Mouse (Mus musculus): ENCODE results near the gene Fnbp1l. TPM values are rescaled to one million over a fixed set of nuclear protein-coding genes. Genes with fewer than 3 reads are reported as not detected.

Fnbp1l gene
- polyA plus RNA-seq, 1 experiment from 2014 or later: 68.5 TPM

DNA sequence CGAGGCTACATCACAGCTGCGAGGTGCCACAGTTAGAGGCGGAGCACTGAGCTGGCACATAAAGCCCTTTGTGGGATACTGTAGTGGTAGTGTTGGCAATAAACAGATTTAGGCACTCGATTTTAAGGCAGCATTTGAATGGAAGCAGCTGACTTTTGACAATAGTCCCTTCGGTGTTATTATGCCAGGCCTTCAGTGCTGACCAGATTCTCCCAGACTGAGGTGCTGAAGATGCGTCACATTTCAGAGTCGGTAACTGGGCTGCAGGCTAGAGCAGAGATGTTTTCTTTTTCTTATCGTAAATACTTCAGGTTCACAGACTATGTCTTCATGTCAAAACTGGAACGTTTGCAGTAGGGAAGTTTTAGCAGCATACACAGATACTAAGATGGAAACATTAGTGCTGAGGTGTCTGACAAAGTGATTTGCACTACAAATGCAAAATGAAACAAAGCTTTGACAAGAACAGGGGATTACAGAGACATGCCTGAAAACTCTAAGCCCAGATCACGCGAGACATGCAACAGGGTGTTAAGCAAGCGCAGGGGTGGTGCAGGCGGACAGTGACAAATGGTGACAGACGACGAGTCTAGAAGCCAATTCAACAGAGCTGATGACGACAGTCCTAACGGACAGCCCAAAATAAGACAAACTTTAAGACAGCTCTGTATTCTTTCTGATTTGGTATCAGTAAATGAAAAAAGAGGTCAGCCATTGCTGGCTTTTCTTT is 79.4 kb downstream of the Fnbp1l start:
- no peaks in the 10 kb centered on the region for H3K9me3 ChIP-seq (replicated peaks)
- DNase-seq (ENCODE audit: low spot score): no peak
- H3K27ac ChIP-seq: no peak overlapping the region
- no peaks in the 10 kb centered on the region for H3K27me3 ChIP-seq (ENCODE audit: low read depth, poor library complexity, severe bottlenecking)
- H3K36me3 ChIP-seq: peaks cover 94% of the 10 kb centered on the region
- 84% methylated on average over 17 of the region's 17 CpGs for WGBS
- no peaks in the 10 kb centered on the region for H3K4me1 ChIP-seq
- no peak overlapping the region for H3K4me3 ChIP-seq

DNA sequence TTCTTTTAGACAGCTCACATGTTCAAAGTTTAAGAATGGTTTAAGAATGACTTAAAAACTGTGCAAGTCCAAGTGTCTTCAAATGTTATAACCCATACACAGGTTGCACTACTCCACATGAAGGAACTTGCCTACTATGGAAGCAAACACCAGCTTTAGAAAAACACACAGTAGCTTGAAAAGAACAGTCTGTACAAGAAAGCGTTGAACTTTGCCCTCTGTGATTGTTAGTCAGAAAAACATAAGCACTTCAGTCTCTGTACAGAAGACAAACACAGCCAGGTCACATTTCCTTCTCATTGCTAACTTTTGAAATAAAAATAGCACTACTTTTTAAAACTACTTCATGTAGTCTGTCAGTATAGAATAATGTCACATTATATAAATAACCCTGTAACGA is 80.7 kb downstream of the Fnbp1l start:
- H3K4me3 ChIP-seq: no peak overlapping the region
- 95% methylated on average over 2 of the region's 2 CpGs for WGBS
- H3K9me3 ChIP-seq (replicated peaks): no peaks in the 10 kb centered on the region
- no peak for DNase-seq (ENCODE audit: low spot score)
- no peaks in the 10 kb centered on the region for H3K4me1 ChIP-seq
- H3K27ac ChIP-seq: no peak overlapping the region
- H3K27me3 ChIP-seq (ENCODE audit: low read depth, poor library complexity, severe bottlenecking): no peaks in the 10 kb centered on the region
- peaks cover 81% of the 10 kb centered on the region for H3K36me3 ChIP-seq

DNA sequence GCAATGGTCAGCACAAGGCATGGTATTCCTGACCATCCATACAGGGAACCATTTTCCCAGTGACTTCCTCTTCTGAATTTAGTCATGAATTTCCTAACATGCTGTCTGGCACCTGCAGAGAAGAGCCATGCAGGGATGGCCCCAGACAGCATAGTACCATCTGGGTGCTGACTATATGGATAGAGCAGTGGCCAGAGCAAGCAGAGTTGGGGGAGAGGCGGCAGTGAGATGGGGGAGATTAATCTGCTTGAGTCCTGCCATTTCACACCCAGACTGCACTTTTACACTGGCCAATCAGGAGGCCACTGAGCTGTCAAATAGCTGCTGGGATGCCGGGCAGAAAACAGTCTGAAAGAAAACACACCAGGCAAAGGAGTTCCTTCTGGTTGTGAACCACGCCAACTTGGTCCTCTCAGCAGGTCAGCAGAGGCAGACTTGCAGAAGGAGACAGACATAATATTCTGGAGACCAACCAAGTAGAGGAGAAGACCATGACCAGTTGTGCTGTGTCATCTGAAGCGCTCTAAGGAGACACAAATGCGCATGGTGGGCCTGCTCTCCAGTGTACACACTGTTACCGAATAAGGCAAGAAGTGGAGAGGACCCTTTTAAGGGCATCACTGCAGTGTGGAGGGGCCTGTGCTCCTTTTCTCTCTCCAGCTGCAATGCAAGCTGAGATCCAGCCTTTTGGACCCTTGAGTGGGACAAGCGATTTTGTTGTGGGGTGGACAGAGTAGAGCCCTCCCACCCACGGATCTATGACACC is 83.4 kb downstream of the Fnbp1l start:
- Histone ChIP-seq H3K27me3 (ENCODE audit: low read depth, poor library complexity, severe bottlenecking) (no peaks in the 10 kb centered on the region), H3K27ac (no peak overlapping the region), H3K9me3 (replicated peaks) (no peaks in the 10 kb centered on the region), H3K36me3 (peaks cover 53% of the 10 kb centered on the region), H3K4me1 (no peaks in the 10 kb centered on the region), H3K4me3 (no peak overlapping the region)
- DNase-seq (ENCODE audit: low spot score): no peak
- 90% methylated on average over 8 of the region's 8 CpGs for whole genome bisulfite sequencing

DNA sequence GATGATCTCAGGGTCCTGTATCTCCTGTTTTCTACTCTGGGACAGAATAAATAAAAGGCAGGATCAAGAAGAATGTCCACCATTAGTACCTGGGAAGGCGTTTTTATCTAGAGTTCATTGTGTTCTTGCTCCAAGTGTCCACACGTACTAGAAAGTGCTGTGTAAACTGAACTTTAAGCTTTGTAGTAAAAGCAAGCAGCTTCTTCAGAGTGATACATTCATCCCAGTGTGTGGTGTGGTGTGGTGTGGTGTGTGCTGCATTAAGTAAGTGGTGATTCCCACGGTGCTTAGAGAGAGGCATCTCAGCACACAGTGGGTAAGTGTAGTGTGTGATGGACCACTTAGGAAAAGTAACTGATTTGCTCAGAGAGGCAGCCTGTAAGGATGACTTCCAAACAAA is 91.0 kb downstream of the Fnbp1l start:
- 90% methylated on average over 3 of the region's 3 CpGs for WGBS
- no peak overlapping the region for H3K4me3 ChIP-seq
- no peak overlapping the region for H3K27ac ChIP-seq
- H3K27me3 ChIP-seq (ENCODE audit: low read depth, poor library complexity, severe bottlenecking): no peaks in the 10 kb centered on the region
- H3K4me1 ChIP-seq: no peaks in the 10 kb centered on the region
- H3K36me3 ChIP-seq: peaks cover 9% of the 10 kb centered on the region; the same call in 1 of the 2 replicates
- H3K9me3 ChIP-seq (replicated peaks): no peaks in the 10 kb centered on the region
- DNase-seq (ENCODE audit: low spot score): peak; percentile 5

DNA sequence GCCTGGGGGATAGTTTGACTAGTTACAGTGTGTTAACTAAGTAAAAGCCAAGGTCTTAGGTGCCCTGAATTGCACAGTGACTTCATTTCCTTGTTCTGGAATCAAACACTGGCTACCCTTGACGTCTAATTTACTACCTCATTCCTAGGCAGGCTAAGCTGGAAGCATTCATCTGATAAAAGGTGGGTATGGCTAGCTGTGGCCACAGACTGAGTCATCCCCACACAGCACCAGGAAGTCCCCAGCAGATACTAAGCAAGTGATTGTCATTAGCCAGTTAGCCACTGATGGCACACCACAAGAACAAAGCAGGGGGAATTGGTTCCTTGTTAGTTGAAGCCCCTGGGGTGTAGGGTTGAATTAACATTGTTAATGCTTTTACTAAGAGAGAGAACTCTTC is 98.2 kb downstream of the Fnbp1l start:
- H3K36me3 ChIP-seq: peaks cover 2% of the 10 kb centered on the region; the same call in 1 of the 2 replicates
- no peak overlapping the region for H3K4me3 ChIP-seq
- WGBS: 38% methylated on average over 1 of the region's 1 CpGs
- no peaks in the 10 kb centered on the region for H3K9me3 ChIP-seq (replicated peaks)
- no peak for DNase-seq (ENCODE audit: low spot score)
- H3K27me3 ChIP-seq (ENCODE audit: low read depth, poor library complexity, severe bottlenecking): no peaks in the 10 kb centered on the region
- H3K27ac ChIP-seq: 0 out of 2 replicates have a peak overlapping the region, but pooled peaks have one; percentile 37
- peaks cover 70% of the 10 kb centered on the region for H3K4me1 ChIP-seq

DNA sequence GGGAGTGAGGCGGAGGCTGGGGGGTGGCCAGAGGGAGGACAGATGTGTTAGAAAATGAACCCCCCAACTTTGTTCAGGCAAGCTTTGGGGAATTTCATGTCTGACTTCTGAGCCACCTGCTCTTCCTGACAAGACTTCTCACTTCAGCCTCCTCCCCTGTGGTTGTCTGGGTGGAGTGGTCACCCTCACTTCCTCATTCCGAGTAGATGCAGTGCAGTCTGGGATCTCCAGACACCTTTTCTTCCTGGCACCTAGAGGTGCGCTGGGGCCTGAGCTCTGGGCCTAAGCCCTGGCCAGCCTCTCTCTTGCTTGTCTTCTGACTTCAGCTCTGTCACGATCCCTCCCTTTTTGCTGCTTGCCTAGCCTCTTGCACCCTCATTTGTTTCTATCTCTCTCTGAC is 98.6 kb downstream of the Fnbp1l start:
- DNase-seq (ENCODE audit: low spot score): no peak
- 0 out of 2 replicates have a peak overlapping the region, but pooled peaks have one; percentile 37 for H3K27ac ChIP-seq
- H3K4me3 ChIP-seq: no peak overlapping the region
- H3K4me1 ChIP-seq: peaks cover 75% of the 10 kb centered on the region
- H3K36me3 ChIP-seq: peaks cover 2% of the 10 kb centered on the region; the same call in 1 of the 2 replicates
- H3K27me3 ChIP-seq (ENCODE audit: low read depth, poor library complexity, severe bottlenecking): no peaks in the 10 kb centered on the region
- WGBS: 89% methylated on average over 4 of the region's 4 CpGs
- no peaks in the 10 kb centered on the region for H3K9me3 ChIP-seq (replicated peaks)

DNA sequence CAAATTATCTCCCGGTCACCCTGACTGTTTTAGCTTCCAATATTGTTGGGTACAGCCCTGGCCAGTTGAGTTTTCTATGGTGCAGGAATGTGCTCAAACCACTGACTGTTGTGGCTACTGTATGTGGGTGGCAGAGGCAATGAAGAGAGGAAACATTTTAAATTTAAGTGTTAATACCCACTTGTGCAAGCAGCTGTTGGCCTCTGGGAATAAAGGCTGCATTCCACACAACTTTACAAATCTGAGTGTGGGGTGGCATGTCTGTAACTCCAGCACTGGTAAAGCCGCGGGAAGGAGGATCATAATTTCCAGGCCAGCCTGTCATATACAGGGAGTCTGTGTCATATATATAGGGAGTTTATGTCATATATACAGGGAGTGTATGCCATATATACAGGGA is 99.2 kb downstream of the Fnbp1l start:
- peaks cover 2% of the 10 kb centered on the region; the same call in 1 of the 2 replicates for H3K36me3 ChIP-seq
- H3K4me3 ChIP-seq: no peak overlapping the region
- no peaks in the 10 kb centered on the region for H3K9me3 ChIP-seq (replicated peaks)
- H3K27ac ChIP-seq: no peak overlapping the region
- WGBS: 82% methylated on average over 3 of the region's 3 CpGs
- no peak for DNase-seq (ENCODE audit: low spot score)
- peaks cover 80% of the 10 kb centered on the region for H3K4me1 ChIP-seq
- no peaks in the 10 kb centered on the region for H3K27me3 ChIP-seq (ENCODE audit: low read depth, poor library complexity, severe bottlenecking)

DNA sequence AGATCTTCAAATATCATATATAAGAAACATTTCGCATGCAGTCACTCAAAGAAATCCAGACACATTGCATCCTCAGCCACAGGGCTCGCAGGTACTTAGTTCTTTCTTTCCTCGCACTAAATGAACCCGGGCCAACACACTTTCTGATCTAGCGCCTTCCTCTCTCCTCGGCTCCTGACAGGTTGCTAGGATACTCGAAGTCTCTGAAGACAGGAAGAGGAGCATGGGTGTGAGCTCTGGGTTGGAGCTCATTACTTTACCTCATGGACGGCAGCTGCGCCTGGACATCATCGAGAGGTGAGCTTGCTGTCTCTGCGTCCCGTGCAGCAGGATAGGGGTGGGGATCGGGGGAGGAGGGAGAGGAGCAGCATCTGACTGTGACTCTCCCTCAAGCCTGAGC is 100.4 kb downstream of the Fnbp1l start:
- H3K27me3 ChIP-seq (ENCODE audit: low read depth, poor library complexity, severe bottlenecking): no peaks in the 10 kb centered on the region
- H3K9me3 ChIP-seq (replicated peaks): no peaks in the 10 kb centered on the region
- DNase-seq (ENCODE audit: low spot score): peak; percentile 52
- WGBS: 23% methylated on average over 13 of the region's 13 CpGs
- peaks cover 87% of the 10 kb centered on the region for H3K4me1 ChIP-seq
- H3K4me3 ChIP-seq: peak overlapping the region; percentile 16
- peak overlapping the region; percentile 86 for H3K27ac ChIP-seq
- H3K36me3 ChIP-seq: no peaks in the 10 kb centered on the region

DNA sequence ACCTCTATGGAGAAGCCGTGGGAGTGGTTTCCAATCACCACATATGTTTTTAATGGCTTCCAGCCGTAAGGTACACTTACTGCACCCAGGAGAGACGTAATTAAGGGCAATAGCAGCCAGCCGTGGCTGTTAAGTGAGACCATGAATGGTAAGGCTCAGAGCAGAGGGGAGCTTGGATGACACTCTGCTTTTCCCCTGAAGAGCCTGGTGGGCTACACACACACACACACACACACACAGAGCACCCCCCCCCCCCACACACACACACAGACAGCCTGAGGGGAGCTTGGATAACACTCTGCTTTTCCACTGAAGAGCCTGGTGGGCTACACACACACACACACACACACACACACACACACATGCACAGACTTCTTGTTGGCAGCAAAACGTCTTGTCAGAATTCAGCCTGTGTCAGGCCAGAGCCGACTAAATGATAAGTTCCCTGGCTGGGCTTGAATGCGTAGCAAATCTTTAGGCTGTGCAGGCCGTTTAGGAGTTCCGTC is 101.2 kb downstream of the Fnbp1l start:
- peak; percentile 74 for DNase-seq (ENCODE audit: low spot score)
- WGBS: 13% methylated on average over 9 of the region's 9 CpGs
- Histone ChIP-seq H3K27me3 (ENCODE audit: low read depth, poor library complexity, severe bottlenecking) (no peaks in the 10 kb centered on the region), H3K4me3 (no peak overlapping the region), H3K9me3 (replicated peaks) (no peaks in the 10 kb centered on the region), H3K36me3 (no peaks in the 10 kb centered on the region), H3K27ac (peak overlapping the region; percentile 86), H3K4me1 (peaks cover 87% of the 10 kb centered on the region)

DNA sequence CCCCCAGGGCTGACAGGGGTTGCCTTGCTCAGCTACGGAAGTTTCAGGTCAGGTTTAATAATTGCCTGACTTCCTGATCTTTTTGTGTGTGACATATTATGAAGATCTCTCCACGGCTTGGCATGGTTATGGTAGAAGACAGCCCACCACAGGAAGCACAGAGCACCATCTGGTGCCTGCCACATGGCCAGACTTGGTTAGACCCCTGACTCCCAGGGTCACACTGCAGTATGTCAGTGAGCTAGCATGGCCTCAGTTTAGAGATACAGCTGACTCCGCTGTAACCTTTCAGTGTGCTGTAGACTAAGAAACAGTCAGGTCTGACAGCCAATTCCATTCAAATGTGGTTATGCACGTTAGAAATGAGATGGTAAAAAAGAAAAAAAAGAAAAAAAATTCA is 101.8 kb downstream of the Fnbp1l start:
- peaks cover 3% of the 10 kb centered on the region; the same call in 1 of the 2 replicates for H3K36me3 ChIP-seq
- WGBS: 22% methylated on average over 4 of the region's 4 CpGs
- no peaks in the 10 kb centered on the region for H3K9me3 ChIP-seq (replicated peaks)
- peaks cover 81% of the 10 kb centered on the region for H3K4me1 ChIP-seq
- no peaks in the 10 kb centered on the region for H3K27me3 ChIP-seq (ENCODE audit: low read depth, poor library complexity, severe bottlenecking)
- H3K4me3 ChIP-seq: 0 out of 2 replicates have a peak overlapping the region, but pooled peaks have one; percentile 0
- peak overlapping the region; percentile 86 for H3K27ac ChIP-seq
- no peak for DNase-seq (ENCODE audit: low spot score)

DNA sequence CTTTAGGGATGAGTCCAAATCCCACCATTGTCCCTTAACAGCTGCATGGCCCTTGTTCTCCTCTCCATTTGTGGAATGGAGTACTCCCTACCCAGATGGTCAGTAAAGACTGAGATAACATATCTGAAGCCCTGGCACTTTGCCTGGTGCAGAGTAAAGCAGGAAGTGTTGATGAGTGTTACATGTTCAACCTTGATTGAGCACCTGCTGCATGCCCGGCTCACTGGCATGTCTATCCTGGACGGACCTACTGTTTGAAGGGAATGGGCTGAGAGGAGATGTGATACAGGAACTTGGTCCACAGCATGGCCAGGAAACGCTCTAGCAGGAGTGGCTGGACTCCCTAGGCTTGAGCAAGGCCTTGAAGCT is 103.2 kb downstream of the Fnbp1l start:
- WGBS: 92% methylated on average over 3 of the region's 3 CpGs
- peak overlapping the region; percentile 86 for H3K27ac ChIP-seq
- H3K9me3 ChIP-seq (replicated peaks): no peaks in the 10 kb centered on the region
- no peak for DNase-seq (ENCODE audit: low spot score)
- peaks cover 9% of the 10 kb centered on the region for H3K36me3 ChIP-seq
- no peaks in the 10 kb centered on the region for H3K27me3 ChIP-seq (ENCODE audit: low read depth, poor library complexity, severe bottlenecking)
- peaks cover 67% of the 10 kb centered on the region for H3K4me1 ChIP-seq
- H3K4me3 ChIP-seq: no peak overlapping the region

DNA sequence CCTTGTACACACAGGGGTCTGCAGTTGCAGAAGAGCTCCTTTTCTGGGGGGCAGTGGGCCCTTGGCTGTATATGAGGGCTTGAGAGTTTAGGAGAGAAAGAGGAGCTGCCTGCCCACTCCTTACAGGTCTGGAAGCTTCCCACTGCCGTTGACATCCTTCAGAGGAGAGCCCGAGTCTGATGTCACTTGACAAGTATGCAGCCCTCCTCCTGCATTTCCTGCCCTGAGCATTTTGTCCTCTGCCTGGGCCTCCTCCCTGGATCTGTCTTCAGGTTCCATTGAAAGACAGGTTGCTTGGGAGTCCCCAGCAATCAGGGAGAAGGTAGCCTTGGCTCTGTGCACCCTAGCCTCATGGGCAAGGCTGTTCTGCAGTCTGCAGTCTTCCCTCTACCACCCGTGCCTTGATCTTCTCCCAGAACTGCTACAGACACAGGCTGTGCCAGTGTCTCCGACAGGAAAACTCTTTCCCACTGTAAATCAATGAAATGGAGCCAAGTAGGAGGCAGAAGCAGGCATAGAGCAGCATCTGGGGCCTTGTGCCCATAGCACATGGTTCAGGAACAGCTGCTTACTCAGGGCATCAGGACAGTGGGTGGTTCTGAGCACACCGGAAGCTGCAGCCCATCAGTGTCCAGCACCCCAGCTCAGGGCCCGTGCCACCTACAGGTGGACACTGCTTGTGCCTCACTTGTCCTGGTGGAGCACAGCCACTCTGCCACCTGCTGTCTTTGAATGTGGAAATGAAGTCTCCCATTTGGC is 103.8 kb downstream of the Fnbp1l start:
- peak overlapping the region; percentile 86 for H3K27ac ChIP-seq
- no peaks in the 10 kb centered on the region for H3K9me3 ChIP-seq (replicated peaks)
- no peak overlapping the region for H3K4me3 ChIP-seq
- H3K27me3 ChIP-seq (ENCODE audit: low read depth, poor library complexity, severe bottlenecking): no peaks in the 10 kb centered on the region
- WGBS: 64% methylated on average over 6 of the region's 6 CpGs
- H3K4me1 ChIP-seq: peaks cover 66% of the 10 kb centered on the region
- DNase-seq (ENCODE audit: low spot score): no peak
- peaks cover 9% of the 10 kb centered on the region for H3K36me3 ChIP-seq

All from limb, embryonic 10.5 days (tissue).